Mouse (Mus musculus) liver, embryonic 16.5 days (tissue): ENCODE measurements at regions not wholly inside any gene's neighbourhood (a gene's known extent, or its start where the extent isn't known, plus 50 kb on each side); places are given as distances from the start of the nearest gene placed in this dataset.

Experiments used
- ATAC-seq: fragments of 200-750 bp; cut with Nextera tagmentation; 2 replicates; pipeline ENCODE4 v1.8.0; 2017; ENCODE audit warnings: low read depth, mild to moderate bottlenecking, moderate number of reproducible peaks, moderate library complexity
- H3K27ac ChIP-seq: fragments of 300-500 bp; sonication (generic); 2 replicates; pipeline ENCODE4 v1.5.1; 2014; ENCODE audit warnings: mild to moderate bottlenecking, low read length
- H3K27me3 ChIP-seq: fragments of 300-500 bp; sonication (generic); 2 replicates; pipeline ENCODE4 v1.6.1; 2014; ENCODE audit warnings: low read depth, low read length, mixed read lengths; ENCODE audit not compliant: control insufficient read depth, insufficient read depth
- H3K36me3 ChIP-seq: fragments of 300-500 bp; sonication (generic); 2 replicates; pipeline ENCODE4 v1.6.1; 2014; ENCODE audit warnings: mild to moderate bottlenecking; ENCODE audit not compliant: control insufficient read depth, insufficient read depth
- H3K4me1 ChIP-seq: fragments of 300-500 bp; sonication (generic); 2 replicates; pipeline ENCODE4 v1.6.1; 2014; ENCODE audit warnings: low read depth, low read length, mixed read lengths; ENCODE audit not compliant: control insufficient read depth
- H3K4me2 ChIP-seq: fragments of 300-500 bp; sonication (generic); 2 replicates; pipeline ENCODE4 v1.6.1; 2014; ENCODE audit warnings: low read depth, low read length, mixed read lengths
- H3K4me3 ChIP-seq: fragments of 300-500 bp; sonication (generic); 2 replicates; pipeline ENCODE4 v1.5.1; 2014; ENCODE audit warnings: low read depth, mild to moderate bottlenecking, low read length
- H3K9ac ChIP-seq: fragments of 300-500 bp; sonication (generic); 2 replicates; pipeline ENCODE4 v1.6.1; 2014; ENCODE audit warnings: low read depth, low read length
- H3K9me3 ChIP-seq: fragments of 300-500 bp; sonication (generic); replicated peaks from 2 replicates; pipeline ENCODE4 v1.6.1; 2016; ENCODE audit warnings: low read length; ENCODE audit not compliant: control insufficient read depth
- whole genome bisulfite sequencing: fragments of 180-500 bp; shearing (Covaris S2); extraction: QIAGEN DNeasy Blood & Tissue Kit; methylation state at CpG from one replicate; pipeline ENCODE4 v1.1.7; 2014; ENCODE audit not compliant: insufficient replicate concordance; 5-methylcytosine and 5-hydroxymethylcytosine counted together

GRCm38 (mm10) chr5:37980692-37981091 is 57.9 kb upstream of the Stx18 start:
- Histone ChIP-seq H3K9ac (no peak overlapping the region), H3K27ac (no peak overlapping the region), H3K36me3 (no peaks in the 10 kb centered on the region), H3K4me1 (no peaks in the 10 kb centered on the region), H3K4me3 (no peak overlapping the region), H3K4me2 (no peak overlapping the region), H3K9me3 (no peaks in the 10 kb centered on the region), H3K27me3 (no peaks in the 10 kb centered on the region)
- no peak for ATAC-seq
- WGBS: 57% methylated on average over 3 of the region's 3 CpGs

- WGBS: 10% methylated on average over 4 of the region's 4 CpGs
- Histone ChIP-seq H3K4me1 (no peaks in the 10 kb centered on the region), H3K27ac (no peak overlapping the region), H3K4me3 (no peak overlapping the region), H3K27me3 (no peaks in the 10 kb centered on the region), H3K9ac (no peak overlapping the region), H3K36me3 (no peaks in the 10 kb centered on the region), H3K4me2 (no peak overlapping the region), H3K9me3 (no peaks in the 10 kb centered on the region)
- no peak for ATAC-seq
Measured at GRCm38 (mm10) chr5:37976943-37977434, 61.6 kb upstream of the Stx18 start.

GRCm38 (mm10) chr5:37972980-37973545 is 65.5 kb upstream of the Stx18 start:
- ATAC-seq: no peak
- Histone ChIP-seq H3K27ac (no peak overlapping the region), H3K4me3 (no peak overlapping the region), H3K4me1 (no peaks in the 10 kb centered on the region), H3K36me3 (no peaks in the 10 kb centered on the region), H3K4me2 (no peak overlapping the region), H3K9ac (no peak overlapping the region), H3K27me3 (peaks cover 17% of the 10 kb centered on the region), H3K9me3 (no peaks in the 10 kb centered on the region)
- WGBS: 65% methylated on average over 7 of the region's 7 CpGs

GRCm38 (mm10) chr5:37971724-37972123 is 66.8 kb upstream of the Stx18 start:
- Histone ChIP-seq H3K9me3 (no peaks in the 10 kb centered on the region), H3K27ac (no peak overlapping the region), H3K27me3 (peaks cover 30% of the 10 kb centered on the region), H3K4me3 (no peak overlapping the region), H3K4me2 (no peak overlapping the region), H3K36me3 (no peaks in the 10 kb centered on the region), H3K9ac (no peak overlapping the region), H3K4me1 (no peaks in the 10 kb centered on the region)
- 21% methylated on average over 11 of the region's 11 CpGs for WGBS
- no peak for ATAC-seq

- ATAC-seq: no peak
Measured at GRCm38 (mm10) chr5:37968596-37968995, 69.9 kb upstream of the Stx18 start.

GRCm38 (mm10) chr5:37967914-37968375 is 70.6 kb upstream of the Stx18 start:
- H3K4me3 ChIP-seq: no peak overlapping the region
- H3K27ac ChIP-seq: no peak overlapping the region
- ATAC-seq: no peak
- no peak overlapping the region for H3K4me2 ChIP-seq
- H3K27me3 ChIP-seq: peaks cover 38% of the 10 kb centered on the region
- no peaks in the 10 kb centered on the region for H3K9me3 ChIP-seq
- no peaks in the 10 kb centered on the region for H3K4me1 ChIP-seq
- H3K36me3 ChIP-seq: no peaks in the 10 kb centered on the region
- H3K9ac ChIP-seq: no peak overlapping the region
- WGBS: 4% methylated on average over 14 of the region's 14 CpGs

More at GRCm38 (mm10) chr5:37968596-37968995, 69.9 kb upstream of the Stx18 start:
- Histone ChIP-seq H3K9me3 (no peaks in the 10 kb centered on the region), H3K4me3 (no peak overlapping the region), H3K4me1 (no peaks in the 10 kb centered on the region), H3K27me3 (peaks cover 38% of the 10 kb centered on the region), H3K27ac (no peak overlapping the region), H3K36me3 (no peaks in the 10 kb centered on the region), H3K4me2 (no peak overlapping the region), H3K9ac (no peak overlapping the region)
- WGBS: 15% methylated on average over 10 of the region's 10 CpGs

GRCm38 (mm10) chr5:37967106-37967913 is 71.2 kb upstream of the Stx18 start:
- H3K4me3 ChIP-seq: no peak overlapping the region
- no peaks in the 10 kb centered on the region for H3K4me1 ChIP-seq
- H3K4me2 ChIP-seq: no peak overlapping the region
- H3K9me3 ChIP-seq: no peaks in the 10 kb centered on the region
- H3K36me3 ChIP-seq: no peaks in the 10 kb centered on the region
- H3K27me3 ChIP-seq: peaks cover 38% of the 10 kb centered on the region
- no peak overlapping the region for H3K27ac ChIP-seq
- 7% methylated on average over 23 of the region's 23 CpGs for WGBS
- no peak for ATAC-seq
- no peak overlapping the region for H3K9ac ChIP-seq

GRCm38 (mm10) chr5:37963688-37964087 is 74.9 kb upstream of the Stx18 start:
- H3K4me3 ChIP-seq: no peak overlapping the region
- no peak overlapping the region for H3K27ac ChIP-seq
- no peak for ATAC-seq
- 46% methylated on average over 8 of the region's 8 CpGs for WGBS
- no peaks in the 10 kb centered on the region for H3K4me1 ChIP-seq
- no peak overlapping the region for H3K4me2 ChIP-seq
- H3K9ac ChIP-seq: no peak overlapping the region
- H3K27me3 ChIP-seq: peaks cover 26% of the 10 kb centered on the region
- H3K36me3 ChIP-seq: no peaks in the 10 kb centered on the region
- H3K9me3 ChIP-seq: no peaks in the 10 kb centered on the region

GRCm38 (mm10) chr5:37962513-37962912 is 76.0 kb upstream of the Stx18 start:
- Histone ChIP-seq H3K27ac (no peak overlapping the region), H3K36me3 (no peaks in the 10 kb centered on the region), H3K9me3 (no peaks in the 10 kb centered on the region), H3K4me2 (no peak overlapping the region), H3K4me3 (no peak overlapping the region), H3K4me1 (no peaks in the 10 kb centered on the region), H3K9ac (no peak overlapping the region), H3K27me3 (peaks cover 16% of the 10 kb centered on the region)
- ATAC-seq: no peak
- 38% methylated on average over 3 of the region's 3 CpGs for WGBS
